Mouse (Mus musculus): Measurements from ENCODE around the gene Acvrl1. TPM values are rescaled to one million over a fixed set of nuclear protein-coding genes. Genes with fewer than 3 reads are reported as not detected.

Acvrl1 gene
- total RNA-seq, 2 experiments from 2014 or later = 8.6 to 10.5 TPM

GRCm38 (mm10) chr15:101139885-101140284 lies 11.6 kb downstream of the Acvrl1 start:
- no peak for DNase-seq (ENCODE audit: extremely low spot score in 1 of 2, low spot score in 1 of 2)

- no peak for DNase-seq (ENCODE audit: extremely low spot score in 1 of 2, low spot score in 1 of 2)
These were observed 12.3 kb downstream of the Acvrl1 start for GRCm38 (mm10) chr15:101140587-101140986.

- no peak for DNase-seq (ENCODE audit: extremely low spot score in 1 of 2, low spot score in 1 of 2)
These were observed 12.8 kb downstream of the Acvrl1 start for GRCm38 (mm10) chr15:101141061-101141541.

- DNase-seq (ENCODE audit: extremely low spot score in 1 of 2, low spot score in 1 of 2) = no peak
These were observed 14.3 kb downstream of the Acvrl1 start for GRCm38 (mm10) chr15:101142672-101143071.

- DNase-seq (ENCODE audit: extremely low spot score in 1 of 2, low spot score in 1 of 2) = no peak
These were observed 15.2 kb downstream of the Acvrl1 start for GRCm38 (mm10) chr15:101143494-101143893.

GRCm38 (mm10) chr15:101144176-101144575 lies 15.9 kb downstream of the Acvrl1 start:
- no peak for DNase-seq (ENCODE audit: extremely low spot score in 1 of 2, low spot score in 1 of 2)

- DNase-seq (ENCODE audit: extremely low spot score in 1 of 2, low spot score in 1 of 2) = no peak
These were observed 16.5 kb downstream of the Acvrl1 start for GRCm38 (mm10) chr15:101144779-101145178.

- peak; percentile 83 to 90 for DNase-seq (ENCODE audit: extremely low spot score in 1 of 2, low spot score in 1 of 2)
These were observed 17.2 kb downstream of the Acvrl1 start for GRCm38 (mm10) chr15:101145424-101146099.

- no peak for DNase-seq (ENCODE audit: extremely low spot score in 1 of 2, low spot score in 1 of 2)
These were observed 18.0 kb downstream of the Acvrl1 start for GRCm38 (mm10) chr15:101146100-101146965.

GRCm38 (mm10) chr15:101147115-101147909 lies 19.0 kb downstream of the Acvrl1 start:
- no peak for DNase-seq (ENCODE audit: extremely low spot score in 1 of 2, low spot score in 1 of 2)

- no peak for DNase-seq (ENCODE audit: extremely low spot score in 1 of 2, low spot score in 1 of 2)
These were observed 19.6 kb downstream of the Acvrl1 start for GRCm38 (mm10) chr15:101147910-101148273.

- DNase-seq (ENCODE audit: extremely low spot score in 1 of 2, low spot score in 1 of 2) = no peak
These were observed 20.3 kb downstream of the Acvrl1 start for GRCm38 (mm10) chr15:101148604-101149003.

- DNase-seq (ENCODE audit: extremely low spot score in 1 of 2, low spot score in 1 of 2) = no peak
These were observed 23.3 kb downstream of the Acvrl1 start for GRCm38 (mm10) chr15:101151409-101152261.

- no peak for DNase-seq (ENCODE audit: extremely low spot score in 1 of 2, low spot score in 1 of 2)
These were observed 26.6 kb downstream of the Acvrl1 start for GRCm38 (mm10) chr15:101154700-101155616.

- DNase-seq (ENCODE audit: extremely low spot score in 1 of 2, low spot score in 1 of 2) = no peak
These were observed 31.8 kb downstream of the Acvrl1 start for GRCm38 (mm10) chr15:101160128-101160527.

- peak in 1 of 2 experiments; percentile 52 for DNase-seq (ENCODE audit: extremely low spot score in 1 of 2, low spot score in 1 of 2)
These were observed 32.3 kb downstream of the Acvrl1 start for GRCm38 (mm10) chr15:101160591-101160990.

GRCm38 (mm10) chr15:101161534-101161933 lies 33.2 kb downstream of the Acvrl1 start:
- DNase-seq (ENCODE audit: extremely low spot score in 1 of 2, low spot score in 1 of 2) = no peak

GRCm38 (mm10) chr15:101163056-101163458 lies 34.7 kb downstream of the Acvrl1 start:
- DNase-seq (ENCODE audit: extremely low spot score in 1 of 2, low spot score in 1 of 2) = no peak

GRCm38 (mm10) chr15:101163854-101164253 lies 35.5 kb downstream of the Acvrl1 start:
- DNase-seq (ENCODE audit: extremely low spot score in 1 of 2, low spot score in 1 of 2) = no peak

All from layer of hippocampus, postnatal 25 days (tissue).